Mouse (Mus musculus) ES-CJ7 (cell line): ENCODE measurements at regions not wholly inside any gene's neighbourhood (a gene's known extent, or its start where the extent isn't known, plus 50 kb on each side); places are given as distances from the start of the nearest gene placed in this dataset.
A peak's percentile ranks its signal among the peaks of the same experiment; 100 is the strongest.

ENCODE experiments used
- DNase-seq: peaks from one replicate; pipeline ENCODE4 v3.0.0; 2011; ENCODE audit warnings: low read depth, low spot score

GRCm38 (mm10) chr3:121104571-121105407 is 66.7 kb downstream of the Rwdd3 start:
- peak; percentile 81 for DNase-seq

GRCm38 (mm10) chr3:121102871-121103270 is 68.6 kb downstream of the Rwdd3 start:
- DNase-seq: no peak

GRCm38 (mm10) chr3:121102120-121102519 is 69.4 kb downstream of the Rwdd3 start:
- no peak for DNase-seq

- DNase-seq: no peak
Observed at GRCm38 (mm10) chr3:121100211-121100860, 71.2 kb downstream of the Rwdd3 start.

- DNase-seq: peak; percentile 56
Observed at GRCm38 (mm10) chr3:121093509-121093908, 78.0 kb downstream of the Rwdd3 start.

- DNase-seq: no peak
Observed at GRCm38 (mm10) chr3:121088724-121089123, 82.8 kb downstream of the Rwdd3 start.

GRCm38 (mm10) chr3:121068676-121069075 is 102.8 kb downstream of the Rwdd3 start:
- DNase-seq: no peak

- DNase-seq: no peak
Observed at GRCm38 (mm10) chr3:121035904-121036549, 135.5 kb downstream of the Rwdd3 start.

GRCm38 (mm10) chr3:121025546-121026157 is 145.8 kb downstream of the Rwdd3 start:
- DNase-seq: no peak

GRCm38 (mm10) chr3:121024810-121025209 is 146.7 kb downstream of the Rwdd3 start:
- DNase-seq: no peak

- DNase-seq: peak; percentile 81
Observed at GRCm38 (mm10) chr3:121021126-121021848, 150.2 kb downstream of the Rwdd3 start.

- no peak for DNase-seq
Observed at GRCm38 (mm10) chr3:121009223-121009622, 162.3 kb downstream of the Rwdd3 start.

GRCm38 (mm10) chr3:120983556-120984270 is 187.8 kb downstream of the Rwdd3 start:
- no peak for DNase-seq

GRCm38 (mm10) chr3:120982795-120983555 is 188.5 kb downstream of the Rwdd3 start:
- DNase-seq: no peak

- no peak for DNase-seq
Observed at GRCm38 (mm10) chr3:120982218-120982617, 189.3 kb downstream of the Rwdd3 start.

GRCm38 (mm10) chr3:120970746-120971466 is 200.6 kb downstream of the Rwdd3 start:
- DNase-seq: no peak

- DNase-seq: no peak
Observed at GRCm38 (mm10) chr3:120946906-120947305, 224.6 kb downstream of the Rwdd3 start.

- no peak for DNase-seq
Observed at GRCm38 (mm10) chr3:120934401-120934800, 237.1 kb downstream of the Rwdd3 start.

GRCm38 (mm10) chr3:120920351-120920750 is 251.1 kb downstream of the Rwdd3 start:
- no peak for DNase-seq
